Mouse (Mus musculus): Measurements from ENCODE around the gene Btnl10.

DNA sequence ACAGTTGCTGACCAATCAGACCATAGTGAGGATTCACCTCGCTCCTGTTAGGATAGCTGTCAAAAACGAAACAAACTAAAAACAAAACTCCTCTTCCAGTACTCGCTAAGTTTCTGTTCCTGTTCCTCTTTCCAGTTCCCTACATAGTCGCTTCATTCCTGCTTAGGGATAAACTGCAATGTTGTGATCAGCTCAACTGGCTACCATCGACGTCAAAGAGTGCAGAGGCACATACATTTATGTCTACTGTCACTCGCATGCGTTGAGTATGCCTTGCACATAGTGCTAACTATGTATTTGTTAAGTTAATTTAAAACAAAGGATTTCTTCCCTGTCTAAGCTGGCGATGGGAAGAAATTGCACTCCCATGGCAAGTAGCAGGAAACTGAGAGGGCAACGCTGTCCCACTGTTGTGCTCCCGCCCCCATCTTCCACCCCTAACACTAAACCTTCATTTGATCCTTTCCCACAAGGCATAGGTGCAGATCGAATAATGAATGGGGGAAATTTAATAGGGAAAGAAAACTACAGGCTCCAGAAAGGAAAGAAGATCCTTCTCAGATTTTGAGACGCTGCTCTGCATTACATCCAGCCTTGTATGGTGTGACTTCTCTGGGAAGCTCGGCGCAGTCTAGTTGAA, 41.6 kb downstream of the Btnl10 start:
- no peak for TF ChIP-seq POLR2A (IDR thresholded peaks at IDR 0.05; ENCODE audit: low read depth, low read length)
- peak; percentile 58 for TF ChIP-seq CHD2 (IDR thresholded peaks at IDR 0.05; ENCODE audit: low read length)
- TF ChIP-seq GABPA (IDR thresholded peaks at IDR 0.05; ENCODE audit: insufficient replicate concordance, low read depth, low read length), result no peak
- TF ChIP-seq CTCF (conservative IDR thresholded peaks at IDR 0.05 in 1 of 2, IDR thresholded peaks at IDR 0.05 in 1 of 2; ENCODE audit: low read depth in 2 of 2, low read length in 2 of 2), result no peak
- peak; percentile 79 for TF ChIP-seq BHLHE40 (IDR thresholded peaks at IDR 0.05; ENCODE audit: low read depth, low read length)
- TF ChIP-seq SIN3A (IDR thresholded peaks at IDR 0.05; ENCODE audit: low read length), result peak; percentile 83; the same call in 1 of the 2 replicates
- TF ChIP-seq RCOR1 (conservative IDR thresholded peaks at IDR 0.05; ENCODE audit: low read depth, low read length), result peak; percentile 84
- TF ChIP-seq USF2 (conservative IDR thresholded peaks at IDR 0.05; ENCODE audit: low read depth, low read length), result no peak
- TF ChIP-seq ZMIZ1 (IDR thresholded peaks at IDR 0.05; ENCODE audit: low read depth, low read length), result no peak
- TF ChIP-seq ETS1 (conservative IDR thresholded peaks at IDR 0.05; ENCODE audit: low read depth, low read length), result peak; percentile 82
- TF ChIP-seq MAFK (IDR thresholded peaks at IDR 0.05; ENCODE audit: insufficient replicate concordance, low read length), result peak; percentile 51; the same call in 1 of the 2 replicates
- no peak for TF ChIP-seq RAD21 (IDR thresholded peaks at IDR 0.05; ENCODE audit: low read depth, low read length)
- no peak for TF ChIP-seq PAX5 (IDR thresholded peaks at IDR 0.05; ENCODE audit: low read length)
- TF ChIP-seq ZNF384 (IDR thresholded peaks at IDR 0.05; ENCODE audit: low read depth, low read length), result peak; percentile 26
